Mouse (Mus musculus): Measurements from ENCODE around the gene Zfp418. TPM values are rescaled to one million over a fixed set of nuclear protein-coding genes. Genes with fewer than 3 reads are reported as not detected.
A peak's percentile ranks its signal among the peaks of the same experiment; 100 is the strongest.
"Not testable (repeated sequence)": the region's sequence is repeated elsewhere in the genome, so short reads cannot be mapped to it uniquely, and the experiment has no call there.

Zfp418 gene
- polyA plus RNA-seq, 1 experiment from 2014 or later: 2.5 TPM

GRCm38 (mm10) chr7:7187417-7188190, 16.5 kb downstream of the Zfp418 start:
- H3K9ac ChIP-seq (ENCODE audit: low read depth, low read length): no peak overlapping the region; the same call in 1 of the 2 replicates
- H3K4me3 ChIP-seq (ENCODE audit: low read length): peak overlapping the region; percentile 61
- no peaks in the 10 kb centered on the region for H3K4me1 ChIP-seq (ENCODE audit: control insufficient read depth, insufficient read depth, low read depth, low read length)
- H3K27ac ChIP-seq (ENCODE audit: low read depth, low read length): no peak overlapping the region
- peak overlapping the region; percentile 40 for H3K4me2 ChIP-seq (ENCODE audit: low read length)
- no peaks in the 10 kb centered on the region for H3K9me3 ChIP-seq (ENCODE audit: control insufficient read depth, low read length)
- H3K36me3 ChIP-seq (ENCODE audit: control insufficient read depth, insufficient read depth, low read length): peaks cover 6% of the 10 kb centered on the region
- no peaks in the 10 kb centered on the region for H3K27me3 ChIP-seq (replicated peaks; ENCODE audit: control insufficient read depth, insufficient read depth, low read length)
- peak; percentile 81 for ATAC-seq
- 42% methylated on average over 13 of the region's 13 CpGs for WGBS

- no peaks in the 10 kb centered on the region for H3K36me3 ChIP-seq (ENCODE audit: control insufficient read depth, insufficient read depth, low read length)
- peak overlapping the region; percentile 40 for H3K4me2 ChIP-seq (ENCODE audit: low read length)
- no peaks in the 10 kb centered on the region for H3K27me3 ChIP-seq (replicated peaks; ENCODE audit: control insufficient read depth, insufficient read depth, low read length)
- WGBS: 14% methylated on average over 18 of the region's 18 CpGs
- ATAC-seq: peak; percentile 99
- no peak overlapping the region for H3K27ac ChIP-seq (ENCODE audit: low read depth, low read length)
- peak overlapping the region; percentile 61 for H3K4me3 ChIP-seq (ENCODE audit: low read length)
- H3K9ac ChIP-seq (ENCODE audit: low read depth, low read length): peak overlapping the region; percentile 65
- no peaks in the 10 kb centered on the region for H3K4me1 ChIP-seq (ENCODE audit: control insufficient read depth, insufficient read depth, low read depth, low read length)
- no peaks in the 10 kb centered on the region for H3K9me3 ChIP-seq (ENCODE audit: control insufficient read depth, low read length)
These were observed 17.2 kb downstream of the Zfp418 start for GRCm38 (mm10) chr7:7188191-7188942.

- Histone ChIP-seq H3K4me3 (ENCODE audit: low read length) (peak within 1 kb of the TSS; percentile 49), H3K4me2 (ENCODE audit: low read length) (peak within 1 kb of the TSS; percentile 61), H3K9ac (ENCODE audit: low read depth, low read length) (peak within 1 kb of the TSS; percentile 64)
- 2% methylated on average over 24 of the region's 24 CpGs for WGBS
- H3K27ac ChIP-seq (ENCODE audit: low read depth, low read length); H3K9me3 ChIP-seq (ENCODE audit: control insufficient read depth, low read length); H3K4me1 ChIP-seq (ENCODE audit: control insufficient read depth, insufficient read depth, low read depth, low read length); H3K27me3 ChIP-seq (replicated peaks; ENCODE audit: control insufficient read depth, insufficient read depth, low read length); H3K36me3 ChIP-seq (ENCODE audit: control insufficient read depth, insufficient read depth, low read length): not testable (repeated sequence)
- ATAC-seq: 0 out of 2 replicates have a peak, but pooled peaks have one; percentile 67
These were observed 38.4 kb downstream of the Zfp418 start, which contains the start of gene Zfp772 for GRCm38 (mm10) chr7:7209313-7210151. TSS of gene Zfp772 (minus strand) at chr7:7209998.

Other genes starting within 250 kb of the Zfp418 start
- gene Aurkc, start 176.0 kb upstream of the Zfp418 start, polyA plus RNA-seq (2015; fragmentation: Nextera tagmentation; extraction: Ambion mirVana): not detected in 2 replicates
- gene Zfp954, start 49.8 kb upstream of the Zfp418 start, polyA plus RNA-seq (2015; fragmentation: Nextera tagmentation; extraction: Ambion mirVana): 22.1 and 23.1 TPM in 2 replicates
- 10.3 and 12.8 TPM in 2 replicates for gene Zfp773, start 34.6 kb upstream of the Zfp418 start, polyA plus RNA-seq (2015; fragmentation: Nextera tagmentation; extraction: Ambion mirVana)
- gene Zfp772, start 38.7 kb downstream of the Zfp418 start, polyA plus RNA-seq (2015; fragmentation: Nextera tagmentation; extraction: Ambion mirVana): 9.7 and 10.4 TPM in 2 replicates
- gene Vmn2r29, start 76.0 kb downstream of the Zfp418 start, polyA plus RNA-seq (2015; fragmentation: Nextera tagmentation; extraction: Ambion mirVana): 1.9 and 2.0 TPM in 2 replicates
- gene Gm45844, start 107.0 kb downstream of the Zfp418 start, polyA plus RNA-seq (2015; fragmentation: Nextera tagmentation; extraction: Ambion mirVana): 14.6 and 15.0 TPM in 2 replicates
- gene Clcn4, start 129.5 kb downstream of the Zfp418 start, polyA plus RNA-seq (2015; fragmentation: Nextera tagmentation; extraction: Ambion mirVana): 213 and 216 TPM in 2 replicates
- gene Vmn2r30, start 166.3 kb downstream of the Zfp418 start, polyA plus RNA-seq (2015; fragmentation: Nextera tagmentation; extraction: Ambion mirVana): not detected in 2 replicates
- gene Gm45783, start 203.2 kb downstream of the Zfp418 start, polyA plus RNA-seq (2015; fragmentation: Nextera tagmentation; extraction: Ambion mirVana): 0.25 TPM in 1 of 2 replicates, not detected in the other
- not detected in 2 replicates for gene Vmn2r31, start 228.4 kb downstream of the Zfp418 start, polyA plus RNA-seq (2015; fragmentation: Nextera tagmentation; extraction: Ambion mirVana)